In the genomic region with DNA sequence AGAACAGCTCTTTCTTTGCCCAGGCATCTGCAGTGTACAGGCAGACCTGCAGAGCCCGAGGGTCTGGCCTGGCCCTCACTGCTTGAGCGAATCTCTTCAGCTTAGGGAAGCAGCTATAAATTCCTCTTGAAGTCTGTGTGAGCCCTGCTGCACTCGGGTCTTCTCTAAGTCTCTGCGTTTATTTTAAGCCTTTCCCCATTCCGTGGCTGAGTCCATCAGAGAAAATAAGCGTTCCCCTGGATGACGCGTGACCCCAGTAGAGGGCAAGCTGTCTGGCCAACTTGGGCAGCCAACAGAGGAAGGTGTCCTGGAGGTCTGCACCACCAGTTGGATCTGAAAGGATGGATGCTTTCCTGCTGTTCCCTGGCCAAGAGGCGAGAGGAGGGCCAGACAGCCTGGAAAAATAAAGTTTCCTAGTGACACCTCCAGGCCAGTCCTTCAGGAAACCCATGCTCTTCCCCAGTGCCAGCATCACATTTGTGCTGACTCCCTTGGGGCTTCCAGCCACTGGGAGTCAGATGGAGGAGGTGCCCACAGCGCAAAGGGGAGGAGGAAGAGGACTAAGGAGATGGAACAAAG, we compare ENCODE assay signal across 12 mouse cellular contexts.
DNase-seq lines count a peak whose midpoint lies in the region; ATAC-seq and TF ChIP-seq lines count a peak whose summit lies in the region.
"Had no signal": no experiment of that assay in that cellular context is flagged by ENCODE, and none has a peak within 500 bp of the region (broad histone marks: within the 10 kb centered on the region; RNA-seq: fewer than 3 reads in every experiment).

No protein-coding gene starts in this region.

- TF ChIP-seq POLR2A in lung, adult 2 months (IDR thresholded peaks at IDR 0.05; ENCODE audit: borderline replicate concordance, extremely low read depth, low read depth, low read length): no peak

- H3K4me2 ChIP-seq in heart, embryonic 13.5 days: no peak overlapping the region
- no peak overlapping the region for H3K4me2 ChIP-seq in lung, embryonic 16.5 days (ENCODE audit: low read depth, low read length)
- no peak overlapping the region for H3K4me2 ChIP-seq in stomach, postnatal 0 days (replicated peaks; ENCODE audit: low read depth)

- 40% methylated on average over 10 of the region's 10 CpGs for WGBS in heart, embryonic 13.5 days
- 34% methylated on average over 10 of the region's 10 CpGs for WGBS in lung, embryonic 16.5 days
- 51% methylated on average over 10 of the region's 10 CpGs for WGBS in lung, adult 2 months
- 44% methylated on average over 10 of the region's 10 CpGs for WGBS in stomach, postnatal 0 days

- H3K27me3 ChIP-seq in heart, embryonic 13.5 days (replicated peaks): peaks cover 67% of the 10 kb centered on the region
- peaks cover 7% of the 10 kb centered on the region; the same call in 1 of the 2 replicates for H3K27me3 ChIP-seq in lung, embryonic 16.5 days (ENCODE audit: control insufficient read depth, insufficient read depth, low read depth, low read length)
- H3K27me3 ChIP-seq in stomach, postnatal 0 days (ENCODE audit: control insufficient read depth, insufficient read depth, low read length): no peaks in the 10 kb centered on the region

- H3K4me3 ChIP-seq in heart, embryonic 13.5 days: no peak overlapping the region
- H3K4me3 ChIP-seq in lung, embryonic 16.5 days (ENCODE audit: low read length): no peak overlapping the region
- H3K4me3 ChIP-seq in lung, adult 2 months (replicated peaks; ENCODE audit: extremely low read depth, low read depth, low read length): no peak overlapping the region
- no peak overlapping the region for H3K4me3 ChIP-seq in stomach, postnatal 0 days (ENCODE audit: low read depth, low read length)
- H3K4me3 ChIP-seq: heart, adult 2 months had no signal

- H3K4me1 ChIP-seq in heart, embryonic 13.5 days: peaks cover 8% of the 10 kb centered on the region
- peaks cover 27% of the 10 kb centered on the region for H3K4me1 ChIP-seq in lung, embryonic 16.5 days (replicated peaks; ENCODE audit: control insufficient read depth, insufficient read depth, low read length)
- H3K4me1 ChIP-seq in lung, adult 2 months (ENCODE audit: control insufficient read depth, insufficient read depth, low read length): no peaks in the 10 kb centered on the region
- no peaks in the 10 kb centered on the region for H3K4me1 ChIP-seq in stomach, postnatal 0 days (replicated peaks; ENCODE audit: control insufficient read depth, insufficient read depth)

- no peak overlapping the region for H3K9ac ChIP-seq in heart, embryonic 13.5 days
- no peak overlapping the region for H3K9ac ChIP-seq in lung, embryonic 16.5 days (ENCODE audit: low read length)
- H3K9ac ChIP-seq in stomach, postnatal 0 days (ENCODE audit: low read length): no peak overlapping the region

- no peak for TF ChIP-seq CTCF in lung, adult 2 months (IDR thresholded peaks at IDR 0.05; ENCODE audit: insufficient read depth, low read length)
- no peak for TF ChIP-seq CTCF in stomach, postnatal 0 days (IDR thresholded peaks at IDR 0.05; ENCODE audit: low read depth)

- intact Hi-C loops in heart, postnatal 14 days (cut with DNase I): no loop called here

- no peaks in the 10 kb centered on the region for H3K9me3 ChIP-seq in heart, embryonic 13.5 days
- H3K9me3 ChIP-seq in lung, embryonic 16.5 days (ENCODE audit: control insufficient read depth, low read length): no peaks in the 10 kb centered on the region
- H3K9me3 ChIP-seq in stomach, postnatal 0 days (ENCODE audit: control insufficient read depth, low read length): no peaks in the 10 kb centered on the region

- TF ChIP-seq EP300 in stomach, postnatal 0 days (optimal IDR thresholded peaks at IDR 0.05): no peak

- no peaks in the 10 kb centered on the region for H3K36me3 ChIP-seq in heart, embryonic 13.5 days
- H3K36me3 ChIP-seq in lung, embryonic 16.5 days (ENCODE audit: control insufficient read depth, insufficient read depth, low read length): no peaks in the 10 kb centered on the region
- no peaks in the 10 kb centered on the region for H3K36me3 ChIP-seq in stomach, postnatal 0 days (ENCODE audit: control insufficient read depth, insufficient read depth, low read length)

- ATAC-seq in heart, embryonic 13.5 days (ENCODE audit: extremely low read depth, insufficient number of reproducible peaks, low FRiP score, low TSS enrichment): no peak
- ATAC-seq in lung, embryonic 16.5 days (ENCODE audit: low read depth): peak; percentile 28
- peak; percentile 25; the same call in 1 of the 2 replicates for ATAC-seq in stomach, postnatal 0 days (ENCODE audit: low FRiP score, low TSS enrichment)

- peak; percentile 18 for DNase-seq in adrenal gland, adult 2 months
- DNase-seq in adrenal gland, postnatal 36 days: no peak
- no peak for DNase-seq in heart, postnatal 14 days
- no peak for DNase-seq in lung, adult 2 months
- no peak for DNase-seq in stomach, postnatal 0 days (ENCODE audit: low spot score)
- DNase-seq in ovary, postnatal 10 days (ENCODE audit: low spot score): no peak
- DNase-seq: adrenal gland, adult 8-10 months; heart, adult 2 months; right cerebral cortex, postnatal 25 days; thymus, postnatal 4 days had no signal

- H3K27ac ChIP-seq in heart, embryonic 13.5 days (replicated peaks): 0 out of 2 replicates have a peak overlapping the region, but pooled peaks have one; percentile 24
- H3K27ac ChIP-seq in lung, embryonic 16.5 days (ENCODE audit: low read length): peak overlapping the region; percentile 74; the same call in 1 of the 2 replicates
- peak overlapping the region; percentile 53 for H3K27ac ChIP-seq in stomach, postnatal 0 days (replicated peaks)
- H3K27ac ChIP-seq: heart, adult 2 months had no signal

Comparison
In these comparisons a context has a peak if more than half of its experiments do, and no peak if none do; other contexts are left out.
1. H3K27ac ChIP-seq: peak in every context shown above with its lines; median percentile 74 in lung, embryonic 16.5 days; 53 in stomach, postnatal 0 days; 24 in heart, embryonic 13.5 days.